ENCODE assay signal across 8 mouse cellular contexts in the genomic region with DNA sequence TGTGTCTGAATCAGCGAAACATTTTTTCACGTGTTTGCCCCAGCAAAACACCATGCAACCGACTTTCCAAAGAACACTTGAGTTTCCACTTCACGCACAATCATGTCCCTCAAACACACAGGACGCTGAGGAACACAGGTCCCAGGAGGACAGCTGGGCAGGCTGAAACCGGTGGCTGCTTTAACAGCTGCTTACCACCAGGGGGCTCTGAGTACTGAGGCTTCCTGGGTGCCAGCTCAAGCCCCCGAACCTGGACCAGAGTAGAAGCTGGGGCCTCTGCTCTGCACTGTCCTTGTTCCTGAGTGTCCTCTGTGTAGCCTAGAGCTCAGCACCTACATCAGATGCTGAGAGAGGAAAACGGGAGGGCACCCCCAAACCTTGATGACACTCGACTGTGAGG.
DNase-seq lines count a peak whose midpoint lies in the region; ATAC-seq and TF ChIP-seq lines count a peak whose summit lies in the region.

No protein-coding gene starts in this region.

- TF ChIP-seq POLR2A in cerebellum, adult 2 months (IDR thresholded peaks at IDR 0.05; ENCODE audit: borderline replicate concordance, insufficient read depth, low read length), result no peak

- no peak for ATAC-seq in monocyte, adult 5-6 weeks (replicated peaks; ENCODE audit: insufficient number of reproducible peaks, low FRiP score, low TSS enrichment, poor library complexity, severe bottlenecking)

- DNase-seq in cerebellum, adult 2 months, result no peak
- DNase-seq in cerebellum, adult 18-20 months, result no peak
- DNase-seq in layer of hippocampus, postnatal 10 days (ENCODE audit: low spot score in 2 of 2), result peak; percentile 37 to 40
- no peak for DNase-seq in layer of hippocampus, adult 9-11 months
- peak; percentile 21 for DNase-seq in adrenal gland, adult 2 months
- peak; percentile 42 for DNase-seq in kidney, postnatal 14 days
- peak; percentile 68 for DNase-seq in retina, postnatal 1 day

- H3K27me3 ChIP-seq in cerebellum, adult 2 months (ENCODE audit: control insufficient read depth, insufficient read depth, low read length), result no peaks in the 10 kb centered on the region

- peak; percentile 26; the same call in 1 of the 2 replicates for TF ChIP-seq CTCF in cerebellum, adult 2 months (IDR thresholded peaks at IDR 0.05; ENCODE audit: borderline replicate concordance, insufficient read depth, low read depth, low read length)

- H3K27ac ChIP-seq in cerebellum, adult 2 months (ENCODE audit: insufficient read depth, low read length), result no peak overlapping the region

- H3K4me1 ChIP-seq in cerebellum, adult 2 months (ENCODE audit: control insufficient read depth, insufficient read depth, low read length), result peaks cover 7% of the 10 kb centered on the region; the same call in 1 of the 2 replicates

- no peak overlapping the region for H3K4me3 ChIP-seq in cerebellum, adult 2 months (replicated peaks; ENCODE audit: insufficient read depth, low read depth, low read length)

- WGBS in cerebellum, adult 2 months, result 42% methylated on average over 9 of the region's 9 CpGs

Comparison
In these comparisons a context has a peak if more than half of its experiments do, and no peak if none do; other contexts are left out.
1. DNase-seq: peak in layer of hippocampus, postnatal 10 days (2 of 2), adrenal gland, adult 2 months (single experiment), kidney, postnatal 14 days (single experiment) and retina, postnatal 1 day (single experiment); none in cerebellum, adult 2 months (0 of 2), cerebellum, adult 18-20 months (0 of 2) and layer of hippocampus, adult 9-11 months (single experiment).